Mouse (Mus musculus) heart, embryonic 16.5 days (tissue): ENCODE data around the gene Wsb2. TPM values are rescaled to one million over a fixed set of nuclear protein-coding genes. Genes with fewer than 3 reads are reported as not detected.
"Not testable (repeated sequence)": the region's sequence is repeated elsewhere in the genome, so short reads cannot be mapped to it uniquely, and the experiment has no call there.

Experiments used
- ATAC-seq: fragments of 200-750 bp; cut with Nextera tagmentation; replicated peaks from 2 replicates; pipeline ENCODE4 v1.8.0; 2017; ENCODE audit warnings: moderate number of reproducible peaks; ENCODE audit not compliant: insufficient read depth, low FRiP score; ENCODE audit errors: extremely low read depth
- H3K27ac ChIP-seq: fragments of 300-500 bp; sonication (generic); 2 replicates; pipeline ENCODE4 v1.5.1; 2014; ENCODE audit warnings: mild to moderate bottlenecking, low read length, control low read depth, moderate library complexity
- H3K27me3 ChIP-seq: fragments of 300-500 bp; sonication (generic); 2 replicates; pipeline ENCODE4 v1.6.1; 2014; ENCODE audit warnings: low read length, mixed read lengths; ENCODE audit not compliant: control insufficient read depth, insufficient read depth
- H3K36me3 ChIP-seq: fragments of 300-500 bp; sonication (generic); 2 replicates; pipeline ENCODE4 v1.6.1; 2014; ENCODE audit not compliant: control insufficient read depth, insufficient read depth
- H3K4me1 ChIP-seq: fragments of 300-500 bp; sonication (generic); 2 replicates; pipeline ENCODE4 v1.6.1; 2014; ENCODE audit warnings: low read length, mixed read lengths; ENCODE audit not compliant: control insufficient read depth, insufficient read depth
- H3K4me2 ChIP-seq: fragments of 300-500 bp; sonication (generic); 2 replicates; pipeline ENCODE4 v1.6.1; 2014; ENCODE audit warnings: low read depth, mild to moderate bottlenecking, control low read depth, low read length
- H3K4me3 ChIP-seq: fragments of 300-500 bp; sonication (generic); 2 replicates; pipeline ENCODE4 v1.5.1; 2014; ENCODE audit warnings: mild to moderate bottlenecking, control low read depth, low read length
- H3K9ac ChIP-seq: fragments of 300-500 bp; sonication (generic); 2 replicates; pipeline ENCODE4 v1.6.1; 2014; ENCODE audit warnings: low read length, control low read depth
- H3K9me3 ChIP-seq: fragments of 300-500 bp; sonication (generic); replicated peaks from 2 replicates; pipeline ENCODE4 v1.6.1; 2016; ENCODE audit warnings: low read length; ENCODE audit not compliant: control insufficient read depth
- WGBS: fragments of 180-500 bp; shearing (Covaris S2); extraction: QIAGEN DNeasy Blood & Tissue Kit; methylation state at CpG from one replicate; pipeline ENCODE4 v1.1.7; 2014; 5-methylcytosine and 5-hydroxymethylcytosine counted together
- polyA plus RNA-seq: library from polyadenylated mRNA; unstranded; fragments of >200 nt; fragmentation: Nextera tagmentation; extraction: Ambion mirVana; gene quantifications from 2 replicates; pipeline ENCODE4 v1.2.1, GENCODE M21; 2015

Wsb2 gene
- polyA plus RNA-seq, 1 experiment from 2014 or later = 75.1 TPM

- 90% methylated on average over 9 of the region's 9 CpGs for WGBS
Measured at GRCm38 (mm10) chr5:117373418-117373817, 16.3 kb downstream of the Wsb2 start.

GRCm38 (mm10) chr5:117374372-117375049, 17.4 kb downstream of the Wsb2 start:
- WGBS = 88% methylated on average over 7 of the region's 7 CpGs
- H3K4me1 ChIP-seq = peaks cover 6% of the 10 kb centered on the region; the same call in 1 of the 2 replicates
- H3K36me3 ChIP-seq = peaks cover 46% of the 10 kb centered on the region
- ATAC-seq = no peak
- H3K9ac ChIP-seq = no peak overlapping the region
- no peaks in the 10 kb centered on the region for H3K27me3 ChIP-seq
- H3K4me3 ChIP-seq = no peak overlapping the region
- no peak overlapping the region for H3K27ac ChIP-seq
- H3K4me2 ChIP-seq = no peak overlapping the region
- H3K9me3 ChIP-seq = no peaks in the 10 kb centered on the region

More at GRCm38 (mm10) chr5:117373418-117373817, 16.3 kb downstream of the Wsb2 start:
- H3K4me1 ChIP-seq = peaks cover 6% of the 10 kb centered on the region; the same call in 1 of the 2 replicates
- H3K27me3 ChIP-seq = no peaks in the 10 kb centered on the region
- H3K4me2 ChIP-seq = no peak overlapping the region
- no peak overlapping the region for H3K27ac ChIP-seq
- no peak for ATAC-seq
- no peak overlapping the region for H3K9ac ChIP-seq
- no peaks in the 10 kb centered on the region for H3K9me3 ChIP-seq
- no peak overlapping the region for H3K4me3 ChIP-seq
- H3K36me3 ChIP-seq = peaks cover 43% of the 10 kb centered on the region

GRCm38 (mm10) chr5:117376331-117376761, 19.2 kb downstream of the Wsb2 start:
- 74% methylated on average over 11 of the region's 11 CpGs for WGBS
- Histone ChIP-seq H3K9me3 (no peaks in the 10 kb centered on the region), H3K4me1 (peaks cover 2% of the 10 kb centered on the region; the same call in 1 of the 2 replicates), H3K27ac (no peak overlapping the region), H3K36me3 (peaks cover 48% of the 10 kb centered on the region), H3K4me3 (no peak overlapping the region), H3K27me3 (no peaks in the 10 kb centered on the region), H3K9ac (no peak overlapping the region), H3K4me2 (no peak overlapping the region)
- ATAC-seq = no peak

- H3K36me3 ChIP-seq = peaks cover 39% of the 10 kb centered on the region
- 83% methylated on average over 14 of the region's 14 CpGs for WGBS
- not testable (repeated sequence) for H3K4me2 ChIP-seq
Measured at GRCm38 (mm10) chr5:117377731-117378130, 20.6 kb downstream of the Wsb2 start.

GRCm38 (mm10) chr5:117380199-117380598, 23.1 kb downstream of the Wsb2 start:
- Histone ChIP-seq H3K36me3 (peaks cover 37% of the 10 kb centered on the region), H3K27ac (no peak overlapping the region), H3K4me2 (no peak overlapping the region), H3K9ac (no peak overlapping the region), H3K4me1 (peaks cover 6% of the 10 kb centered on the region; the same call in 1 of the 2 replicates), H3K4me3 (no peak overlapping the region), H3K27me3 (no peaks in the 10 kb centered on the region), H3K9me3 (no peaks in the 10 kb centered on the region)
- 59% methylated on average over 4 of the region's 4 CpGs for WGBS
- ATAC-seq = no peak

More at GRCm38 (mm10) chr5:117377731-117378130, 20.6 kb downstream of the Wsb2 start:
- not testable (repeated sequence) for H3K9ac ChIP-seq, H3K27me3 ChIP-seq, ATAC-seq, H3K27ac ChIP-seq, H3K4me3 ChIP-seq, H3K4me1 ChIP-seq, H3K9me3 ChIP-seq

GRCm38 (mm10) chr5:117381785-117382184, 24.7 kb downstream of the Wsb2 start:
- Histone ChIP-seq H3K4me3 (no peak overlapping the region), H3K27me3 (no peaks in the 10 kb centered on the region), H3K4me2 (no peak overlapping the region), H3K9ac (no peak overlapping the region), H3K4me1 (peaks cover 6% of the 10 kb centered on the region; the same call in 1 of the 2 replicates), H3K27ac (no peak overlapping the region), H3K9me3 (no peaks in the 10 kb centered on the region), H3K36me3 (peaks cover 26% of the 10 kb centered on the region)
- 66% methylated on average over 7 of the region's 7 CpGs for WGBS
- ATAC-seq = peak; percentile 33; the same call in 1 of the 2 replicates

- Histone ChIP-seq H3K9ac (no peak overlapping the region), H3K27ac (no peak overlapping the region), H3K27me3 (no peaks in the 10 kb centered on the region), H3K4me3 (no peak overlapping the region), H3K4me2 (no peak overlapping the region), H3K4me1 (peaks cover 10% of the 10 kb centered on the region), H3K9me3 (no peaks in the 10 kb centered on the region), H3K36me3 (peaks cover 20% of the 10 kb centered on the region)
- 75% methylated on average over 12 of the region's 12 CpGs for WGBS
- ATAC-seq = no peak
Measured at GRCm38 (mm10) chr5:117383198-117383597, 26.1 kb downstream of the Wsb2 start.

GRCm38 (mm10) chr5:117388296-117388751, 31.2 kb downstream of the Wsb2 start:
- peaks cover 8% of the 10 kb centered on the region for H3K36me3 ChIP-seq
- H3K9ac ChIP-seq = peak overlapping the region; percentile 89
- H3K4me2 ChIP-seq = peak overlapping the region; percentile 76
- peaks cover 6% of the 10 kb centered on the region for H3K4me1 ChIP-seq
- no peak overlapping the region for H3K27ac ChIP-seq
- peak; percentile 18; the same call in 1 of the 2 replicates for ATAC-seq
- H3K4me3 ChIP-seq = peak overlapping the region; percentile 81
- WGBS = 7% methylated on average over 16 of the region's 16 CpGs
- H3K27me3 ChIP-seq = no peaks in the 10 kb centered on the region
- H3K9me3 ChIP-seq = peaks cover 5% of the 10 kb centered on the region; the same call in 1 of the 2 replicates

- Histone ChIP-seq H3K36me3 (peaks cover 6% of the 10 kb centered on the region), H3K4me1 (peaks cover 6% of the 10 kb centered on the region), H3K9me3 (peaks cover 8% of the 10 kb centered on the region; the same call in 1 of the 2 replicates), H3K27ac (no peak within 1 kb of the TSS), H3K4me2 (peak within 1 kb of the TSS; percentile 76), H3K27me3 (no peaks in the 10 kb centered on the region), H3K9ac (peak within 1 kb of the TSS; percentile 89), H3K4me3 (peak within 1 kb of the TSS; percentile 81)
- peak; percentile 97 for ATAC-seq
- under 1% methylated on average over 44 of the region's 44 CpGs for WGBS
Measured at GRCm38 (mm10) chr5:117388877-117389276, 31.8 kb downstream of the Wsb2 start, which contains the start of gene Rfc5. Rfc5 (minus strand) TSS chr5:117389047.
